Mouse (Mus musculus) skeletal muscle tissue, postnatal 0 days (tissue): ENCODE measurements around the gene Olfr1448. TPM values are rescaled to one million over a fixed set of nuclear protein-coding genes. Genes with fewer than 3 reads are reported as not detected.

Experiments used
- polyA plus RNA-seq: library from polyadenylated mRNA; unstranded; fragments of >200 nt; fragmentation: Nextera tagmentation; extraction: Ambion mirVana; gene quantifications from 2 replicates; pipeline ENCODE4 v1.2.1, GENCODE M21; 2015

The Olfr1448 gene
- polyA plus RNA-seq, result not detected in 2 replicates

DNA sequence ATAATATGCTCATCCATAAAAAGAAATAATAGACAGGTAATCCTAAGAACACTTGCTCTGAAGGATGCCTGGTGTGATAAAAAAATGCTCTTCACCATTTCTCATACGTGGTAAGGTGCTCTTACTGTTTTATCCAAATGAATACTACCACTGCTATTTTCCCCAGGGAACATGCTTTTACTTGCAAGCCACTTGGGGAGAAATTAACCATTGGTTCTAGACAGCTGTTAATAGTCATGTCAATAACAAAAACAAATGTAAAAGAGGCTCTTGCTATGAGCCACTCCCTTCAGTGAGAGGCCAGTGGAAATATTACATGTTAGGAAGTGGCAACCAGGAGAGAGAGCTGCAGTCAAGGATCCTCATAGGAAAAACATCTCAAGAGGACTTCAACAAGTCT, at the start of gene Olfr1448:
Gene Olfr1448 (minus strand): TSS at position 101 of the 400 bp plus-strand sequence.

DNA sequence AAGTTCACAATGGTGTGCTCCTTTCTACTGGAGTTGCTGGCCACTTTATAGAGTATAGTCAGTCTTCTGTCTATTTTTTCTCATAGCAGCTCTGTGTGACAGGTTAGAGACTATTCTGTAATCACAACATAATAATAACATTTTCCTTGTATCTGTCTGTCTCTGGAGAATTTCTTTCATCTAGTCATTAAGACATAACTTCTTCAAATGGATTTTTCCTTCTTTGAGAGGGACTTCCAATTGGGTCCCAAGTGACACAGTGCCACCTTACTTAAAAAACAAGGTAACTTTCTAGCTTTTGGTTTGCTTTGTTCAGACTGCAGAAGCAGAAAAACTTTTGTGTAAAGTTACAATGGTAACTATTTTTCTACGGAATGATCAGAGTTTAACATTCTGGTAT, 25.7 kb upstream of the Olfr1448 start, which contains the start of gene Olfr1450:
Gene Olfr1450 (plus strand): TSS at position 301 of the 400 bp plus-strand sequence.

DNA sequence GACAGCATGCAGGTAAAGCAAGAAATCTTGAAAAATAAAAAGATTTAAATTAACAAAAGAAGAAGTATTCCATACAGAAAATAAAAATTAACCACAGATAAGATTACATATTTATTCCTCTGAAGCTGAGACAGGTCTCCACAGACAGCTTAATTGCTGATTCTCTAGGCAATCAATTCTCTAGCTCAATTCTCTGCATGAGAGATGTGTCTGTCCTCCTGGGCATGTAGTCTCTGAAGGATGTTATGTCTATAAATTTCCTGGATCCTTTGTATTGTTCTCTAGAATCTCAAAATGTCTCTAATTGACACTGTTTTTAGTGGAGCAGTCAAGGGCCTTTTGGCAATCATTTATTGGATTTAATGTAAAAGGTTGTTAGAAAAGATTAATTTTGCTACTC, 6.3 kb upstream of the Olfr1448 start, which contains the start of gene Olfr1449:
Gene Olfr1449 (plus strand): TSS at position 301 of the 400 bp plus-strand sequence.

DNA sequence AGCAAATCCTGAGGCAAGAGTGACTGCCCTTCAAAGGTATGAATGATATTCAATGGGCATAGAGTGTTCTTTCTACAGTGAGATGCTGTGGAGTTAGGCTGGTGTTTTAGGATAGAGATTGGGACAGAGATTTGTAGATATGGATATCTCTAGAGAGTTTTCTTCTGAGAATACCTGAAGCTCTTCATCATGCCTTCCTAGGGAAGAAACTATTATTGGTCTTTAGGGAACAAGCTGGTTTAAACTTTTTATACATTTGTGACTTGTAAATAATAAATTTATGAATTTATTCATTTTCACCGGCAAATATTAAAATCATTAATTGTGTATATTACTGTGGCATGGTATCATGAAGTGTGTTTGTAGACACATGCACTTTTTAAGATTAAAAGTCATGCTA, 20.6 kb downstream of the Olfr1448 start, which contains the start of gene Olfr1447:
Gene Olfr1447 (minus strand): TSS at position 101 of the 400 bp plus-strand sequence.

DNA sequence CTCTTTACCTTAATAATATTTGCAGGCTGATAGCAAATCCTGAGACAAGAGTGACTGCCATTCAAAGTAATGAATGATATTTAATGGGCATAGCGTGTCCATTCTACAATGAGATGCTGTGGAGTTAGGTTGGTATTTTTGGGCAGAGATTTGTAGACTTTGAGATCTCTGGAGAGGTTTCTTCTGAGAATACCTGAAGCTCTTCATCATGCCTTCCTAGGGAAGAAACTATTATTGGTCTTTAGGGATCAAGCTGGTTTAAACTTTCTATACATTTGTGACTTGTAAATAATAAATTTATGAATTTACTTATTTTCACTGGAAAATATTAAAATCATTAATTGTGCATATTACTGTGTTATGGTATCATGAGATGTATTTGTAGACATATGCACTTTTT, 30.8 kb downstream of the Olfr1448 start, which contains the start of gene Olfr1446:
Gene Olfr1446 (minus strand): TSS at position 101 of the 400 bp plus-strand sequence.

DNA sequence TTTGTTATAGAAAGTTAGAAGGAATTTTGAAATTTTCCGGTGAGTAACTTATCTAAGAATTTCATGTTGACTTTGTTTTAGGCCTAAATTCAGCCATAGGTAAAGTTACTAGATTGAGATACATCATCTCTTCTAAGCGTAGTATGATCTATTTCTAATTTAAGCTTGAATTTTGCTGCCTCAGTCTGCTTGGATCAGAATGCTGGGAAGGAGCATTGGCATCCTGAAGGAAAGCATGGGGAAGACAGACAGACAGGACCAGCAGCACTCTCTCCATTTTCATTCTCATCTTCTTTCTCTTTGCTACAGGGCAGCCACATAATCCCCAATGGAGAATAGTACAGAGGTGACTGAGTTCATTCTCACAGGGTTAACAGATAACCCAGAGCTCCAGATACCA, 40.7 kb downstream of the Olfr1448 start, which contains the start of gene Olfr1445:
Gene Olfr1445 (plus strand): TSS at position 301 of the 400 bp plus-strand sequence.

Other genes starting within 250 kb of the Olfr1448 start
- gene Olfr1443, start 246.3 kb downstream of the Olfr1448 start, polyA plus RNA-seq, result not detected in 2 replicates
- gene Keg1, start 228.6 kb downstream of the Olfr1448 start, polyA plus RNA-seq, result not detected in 2 replicates
- gene Cntf, start 158.8 kb downstream of the Olfr1448 start, polyA plus RNA-seq, result 0.16 and 0.63 TPM in 2 replicates
- 10.3 and 11.7 TPM in 2 replicates for gene Zfp91, start 128.3 kb downstream of the Olfr1448 start, polyA plus RNA-seq
- gene Lpxn, start 128.2 kb downstream of the Olfr1448 start, polyA plus RNA-seq, result 3.0 and 3.6 TPM in 2 replicates
- gene Gm5244, start 77.7 kb downstream of the Olfr1448 start, polyA plus RNA-seq, result not detected in 2 replicates
- not detected in 2 replicates for gene Olfr1444, start 67.1 kb downstream of the Olfr1448 start, polyA plus RNA-seq
- gene Olfr1445, start 40.6 kb downstream of the Olfr1448 start, polyA plus RNA-seq, result not detected in 2 replicates
- not detected in 2 replicates for gene Olfr1446, start 30.9 kb downstream of the Olfr1448 start, polyA plus RNA-seq
- not detected in 2 replicates for gene Olfr1447, start 20.7 kb downstream of the Olfr1448 start, polyA plus RNA-seq
- not detected in 2 replicates for gene Olfr1449, start 6.4 kb upstream of the Olfr1448 start, polyA plus RNA-seq
- not detected in 2 replicates for gene Olfr1450, start 25.8 kb upstream of the Olfr1448 start, polyA plus RNA-seq
- gene Olfr1451, start 70.6 kb upstream of the Olfr1448 start, polyA plus RNA-seq, result not detected in 2 replicates
- not detected in 2 replicates for gene Olfr1453, start 103.9 kb upstream of the Olfr1448 start, polyA plus RNA-seq
- gene Olfr1454, start 136.2 kb upstream of the Olfr1448 start, polyA plus RNA-seq, result not detected in 2 replicates
- not detected in 2 replicates for gene Olfr1457, start 173.5 kb upstream of the Olfr1448 start, polyA plus RNA-seq
- not detected in 2 replicates for gene Olfr1458, start 182.4 kb upstream of the Olfr1448 start, polyA plus RNA-seq
- gene Olfr1459, start 225.1 kb upstream of the Olfr1448 start, polyA plus RNA-seq, result not detected in 2 replicates
- gene Olfr1461, start 238.6 kb upstream of the Olfr1448 start, polyA plus RNA-seq, result not detected in 2 replicates